Mouse (Mus musculus) heart, adult 2 months (tissue): ENCODE measurements around the gene Colca2. TPM values are rescaled to one million over a fixed set of nuclear protein-coding genes. Genes with fewer than 3 reads are reported as not detected.

Experiments used
- DNase-seq, 2 experiments: peaks; one replicate each; pipeline ENCODE4 v3.0.0; 2021
- H3K27ac ChIP-seq: fragments of 200-600 bp; 2 replicates; pipeline ENCODE4 v1.8.1; 2022
- H3K27me3 ChIP-seq: fragments of 200-500 bp; 2 replicates; pipeline ENCODE4 v1.6.1; 2012; ENCODE audit warnings: mild to moderate bottlenecking, low read length, inconsistent platforms, mixed read lengths; ENCODE audit not compliant: control insufficient read depth, insufficient read depth
- H3K36me3 ChIP-seq: fragments of 200-500 bp; 2 replicates; pipeline ENCODE4 v1.6.1; 2012; ENCODE audit warnings: low read length, inconsistent platforms; ENCODE audit not compliant: control insufficient read depth, insufficient read depth
- H3K4me1 ChIP-seq: fragments of 200-500 bp; 2 replicates; pipeline ENCODE4 v1.6.1; 2011; ENCODE audit warnings: low read length; ENCODE audit not compliant: control insufficient read depth, insufficient read depth
- H3K4me3 ChIP-seq: fragments of 200-600 bp; 2 replicates; pipeline ENCODE4 v1.8.1; 2022
- H3K79me2 ChIP-seq: fragments of 200-500 bp; replicated peaks from 2 replicates; pipeline ENCODE4 v1.6.1; 2012; ENCODE audit warnings: mild to moderate bottlenecking, inconsistent platforms, low read length, moderate library complexity, mixed read lengths; ENCODE audit not compliant: control insufficient read depth, insufficient read depth
- H3K9ac ChIP-seq: fragments of 200-500 bp; 2 replicates; pipeline ENCODE4 v1.6.1; 2012; ENCODE audit warnings: low read depth, mild to moderate bottlenecking, control low read depth, inconsistent platforms, low read length, mixed read lengths
- CTCF ChIP-seq: fragments of 200-600 bp; IDR thresholded peaks from 2 replicates; pipeline ENCODE4 v1.8.1; 2022; ENCODE audit warnings: antibody characterized with exemption, mild to moderate bottlenecking, moderate library complexity
- EP300 ChIP-seq: fragments of 200-500 bp; IDR thresholded peaks from 2 replicates; pipeline ENCODE4 v1.6.1; 2011; ENCODE audit warnings: low read depth, low read length, control low read depth; ENCODE audit not compliant: insufficient read depth
- POLR2A ChIP-seq: fragments of 200-500 bp; IDR thresholded peaks from 2 replicates; pipeline ENCODE4 v1.6.1; 2011; ENCODE audit warnings: mild to moderate bottlenecking, low read depth, low read length, control low read depth; ENCODE audit not compliant: insufficient read depth
- WGBS: fragments of 180-500 bp; shearing (Covaris S2); methylation state at CpG from one replicate; pipeline ENCODE4 v1.1.7; 2018; 5-methylcytosine and 5-hydroxymethylcytosine counted together
- intact Hi-C: fragments of 180-260 bp; cut with DNase I; formaldehyde crosslinking; loops from one replicate; pipeline ENCODE4 v1.15.1; 2025
- polyA plus RNA-seq: library from polyadenylated mRNA; depleted of rRNA; stranded (reverse); fragments of >200 nt; gene quantifications from 2 replicates; pipeline ENCODE4 v1.2.3, GENCODE M21; 2012
- total RNA-seq, 2 experiments: library from RNA; stranded (reverse); gene quantifications; 2 replicates each; pipeline ENCODE4 v1.2.3; 2021

The Colca2 gene
- total and polyA plus RNA-seq, 3 experiments, result 1.0 to 4.3 (median 1.1) TPM

DNA sequence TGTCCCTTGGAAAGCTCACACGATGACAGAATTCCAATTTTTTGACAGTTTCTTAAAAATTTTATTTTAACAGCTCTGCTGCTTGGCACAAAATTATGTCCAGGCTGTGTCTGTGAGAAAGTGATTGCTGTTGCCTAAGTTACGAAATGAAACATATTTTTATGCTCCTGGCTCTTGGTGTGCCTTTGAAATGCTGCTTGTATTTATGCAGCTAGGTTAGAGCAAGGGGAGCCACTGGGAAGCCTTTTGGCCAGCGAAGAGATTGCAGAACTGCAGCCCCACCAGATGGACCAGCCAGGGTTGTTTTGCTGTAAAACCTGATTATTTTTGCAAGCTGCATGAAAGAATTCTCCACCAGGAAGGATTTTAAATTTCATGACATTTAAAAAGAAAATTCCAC, 26.8 kb upstream of the Colca2 start:
- no peaks in the 10 kb centered on the region for H3K27me3 ChIP-seq
- DNase-seq, result no peak
- 76% methylated on average over 3 of the region's 3 CpGs for WGBS
- H3K36me3 ChIP-seq, result no peaks in the 10 kb centered on the region
- H3K9ac ChIP-seq, result no peak overlapping the region
- H3K4me3 ChIP-seq, result no peak overlapping the region
- no peak overlapping the region for H3K27ac ChIP-seq
- H3K79me2 ChIP-seq, result no peaks in the 10 kb centered on the region
- TF ChIP-seq EP300 (no peak), POLR2A (no peak), CTCF (no peak)
- no peaks in the 10 kb centered on the region for H3K4me1 ChIP-seq
- intact Hi-C loops, result no loop called here

DNA sequence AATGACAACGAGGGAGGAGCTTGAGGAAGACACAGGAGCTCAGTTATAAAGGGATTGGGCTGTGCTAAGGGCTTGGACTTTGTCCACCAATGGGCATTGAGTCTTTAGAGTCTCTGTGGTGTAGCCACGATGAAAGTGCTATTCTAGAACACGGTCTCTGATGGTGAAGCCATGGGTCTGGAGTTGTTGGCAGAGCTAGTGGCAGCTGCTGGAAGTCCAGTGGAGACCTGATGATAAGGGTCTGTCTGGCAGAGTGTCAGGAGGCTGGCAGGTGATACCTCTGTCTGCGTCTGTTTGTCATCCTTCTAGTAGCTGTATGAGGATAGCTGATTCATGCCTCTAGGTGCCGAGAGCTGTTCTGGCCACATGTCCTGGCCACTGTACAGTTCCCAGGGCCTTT, 25.6 kb upstream of the Colca2 start:
- Histone ChIP-seq H3K27me3 (no peaks in the 10 kb centered on the region), H3K79me2 (no peaks in the 10 kb centered on the region), H3K4me3 (no peak overlapping the region), H3K9ac (no peak overlapping the region), H3K36me3 (no peaks in the 10 kb centered on the region), H3K27ac (no peak overlapping the region), H3K4me1 (no peaks in the 10 kb centered on the region)
- no peak for TF ChIP-seq POLR2A
- no peak for TF ChIP-seq EP300
- no peak for TF ChIP-seq CTCF
- WGBS, result 49% methylated on average over 5 of the region's 5 CpGs
- DNase-seq, result no peak
- intact Hi-C loops, result no loop called here

DNA sequence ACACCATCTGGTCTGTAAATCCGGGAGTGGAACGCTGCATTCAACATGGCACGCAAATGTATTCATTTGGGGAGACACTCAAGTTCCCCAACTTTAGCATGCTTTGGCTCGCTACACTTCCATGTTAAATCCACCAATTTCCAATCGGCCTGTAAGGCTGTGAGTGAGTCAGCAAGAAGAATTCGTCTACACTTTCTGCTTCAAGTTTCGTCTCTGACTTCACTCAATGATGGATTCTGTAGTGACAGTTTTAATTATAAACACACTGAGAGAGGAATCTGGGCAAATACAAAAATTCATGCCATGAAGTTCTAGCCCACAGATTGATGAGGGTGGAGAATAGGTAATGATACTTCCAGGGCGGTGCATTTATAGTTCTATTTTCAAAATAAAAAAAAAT, 15.2 kb upstream of the Colca2 start:
- Histone ChIP-seq H3K36me3 (no peaks in the 10 kb centered on the region), H3K79me2 (no peaks in the 10 kb centered on the region), H3K27me3 (no peaks in the 10 kb centered on the region), H3K4me1 (no peaks in the 10 kb centered on the region), H3K4me3 (no peak overlapping the region), H3K9ac (no peak overlapping the region), H3K27ac (no peak overlapping the region)
- no peak for DNase-seq
- WGBS, result 65% methylated on average over 8 of the region's 8 CpGs
- intact Hi-C loops, result no loop called here
- TF ChIP-seq EP300, result no peak
- TF ChIP-seq POLR2A, result no peak
- TF ChIP-seq CTCF, result no peak

DNA sequence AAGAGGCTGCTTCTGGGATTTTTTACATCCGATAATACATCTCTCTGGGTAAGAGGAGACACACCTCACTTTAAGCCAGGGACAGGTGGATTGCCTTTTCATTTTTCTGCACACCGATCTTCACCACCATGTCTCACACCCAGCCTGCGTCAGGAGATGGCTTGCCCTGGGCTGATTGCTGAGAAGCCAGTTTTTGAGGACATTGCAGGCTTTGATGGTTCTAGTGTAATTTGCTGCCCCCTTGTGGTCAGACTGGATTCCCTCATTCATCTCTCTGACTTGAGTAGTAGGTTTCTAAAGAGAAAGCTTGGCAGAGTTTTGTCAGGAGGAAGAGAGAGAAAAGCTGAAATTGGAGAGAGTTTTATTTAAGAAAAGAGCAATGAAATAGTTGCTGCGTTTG, 14.3 kb upstream of the Colca2 start:
- H3K27ac ChIP-seq, result no peak overlapping the region

DNA sequence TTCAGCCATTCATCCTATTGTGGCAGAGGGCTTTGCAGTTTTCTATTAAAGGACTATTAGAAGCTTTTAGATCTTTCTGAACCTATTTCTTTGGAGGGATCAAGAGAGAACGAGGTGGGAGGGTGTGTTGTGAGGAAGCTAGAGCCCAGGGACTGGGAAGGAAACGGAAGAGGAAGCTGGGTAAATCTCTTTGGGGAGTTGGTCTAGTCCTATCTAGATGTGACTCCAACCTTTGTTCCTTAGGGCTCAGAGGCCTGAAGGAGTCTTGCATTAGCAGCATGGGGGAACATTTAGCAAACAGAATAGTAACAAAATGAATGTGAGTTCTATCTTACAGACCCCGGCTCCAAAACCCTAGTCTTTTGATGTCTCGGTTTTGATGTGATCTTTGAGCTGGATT, 12.6 kb upstream of the Colca2 start:
- Histone ChIP-seq H3K79me2 (no peaks in the 10 kb centered on the region), H3K36me3 (no peaks in the 10 kb centered on the region), H3K9ac (no peak overlapping the region), H3K27ac (no peak overlapping the region), H3K4me1 (no peaks in the 10 kb centered on the region), H3K27me3 (no peaks in the 10 kb centered on the region), H3K4me3 (no peak overlapping the region)
- intact Hi-C loops, result no loop called here
- no peak for DNase-seq
- TF ChIP-seq EP300, result no peak
- no peak for TF ChIP-seq CTCF
- 60% methylated on average over 4 of the region's 4 CpGs for WGBS

More for the DNA sequence above, 14.3 kb upstream of the Colca2 start:
- no peak overlapping the region for H3K4me3 ChIP-seq
- no peaks in the 10 kb centered on the region for H3K27me3 ChIP-seq
- peak; percentile 52 to 53 for DNase-seq
- H3K9ac ChIP-seq, result no peak overlapping the region
- intact Hi-C loops, result loop anchor here (1.0 kb wide), 1 partner anchor 131 kb away; no protein-coding TSS in a partner anchor
- no peaks in the 10 kb centered on the region for H3K36me3 ChIP-seq
- 0 out of 2 replicates have a peak, but pooled peaks have one; percentile 39 for TF ChIP-seq EP300
- no peak for TF ChIP-seq POLR2A
- TF ChIP-seq CTCF, result peak; percentile 95
- WGBS, result 29% methylated on average over 4 of the region's 4 CpGs
- H3K4me1 ChIP-seq, result no peaks in the 10 kb centered on the region
- H3K79me2 ChIP-seq, result no peaks in the 10 kb centered on the region

DNA sequence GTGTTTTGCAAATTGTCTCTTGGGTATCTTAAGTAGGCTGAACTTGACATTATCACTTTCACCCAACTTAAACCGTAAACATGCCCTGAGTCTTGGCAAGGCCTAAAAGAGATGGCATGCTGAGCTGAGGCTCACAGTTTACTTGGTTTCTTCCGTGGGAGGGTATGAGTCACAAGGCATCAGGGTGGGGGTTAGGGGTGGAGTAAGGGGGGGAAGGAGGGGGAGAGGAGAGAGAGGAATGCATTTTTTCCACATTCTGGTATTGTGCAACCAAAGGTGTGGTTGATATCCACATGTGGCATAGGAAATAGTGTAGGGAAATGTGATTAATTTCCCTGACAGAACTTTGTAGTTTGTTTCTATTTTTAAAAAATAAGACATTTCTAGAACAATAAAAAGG, 7.7 kb upstream of the Colca2 start:
- no peaks in the 10 kb centered on the region for H3K4me1 ChIP-seq
- H3K27me3 ChIP-seq, result no peaks in the 10 kb centered on the region
- H3K79me2 ChIP-seq, result no peaks in the 10 kb centered on the region
- intact Hi-C loops, result no loop called here
- WGBS, result 42% methylated on average over 2 of the region's 2 CpGs
- H3K9ac ChIP-seq, result no peak overlapping the region
- TF ChIP-seq CTCF, result no peak
- TF ChIP-seq POLR2A, result no peak
- TF ChIP-seq EP300, result no peak
- no peak overlapping the region for H3K27ac ChIP-seq
- H3K4me3 ChIP-seq, result no peak overlapping the region
- H3K36me3 ChIP-seq, result no peaks in the 10 kb centered on the region
- no peak for DNase-seq
